Mouse (Mus musculus) 416B (cell line): ENCODE measurements at regions not wholly inside any gene's neighbourhood (a gene's known extent, or its start where the extent isn't known, plus 50 kb on each side); places are given as distances from the start of the nearest gene placed in this dataset.
A peak's percentile ranks its signal among the peaks of the same experiment; 100 is the strongest.
"Not testable (repeated sequence)": the region's sequence is repeated elsewhere in the genome, so short reads cannot be mapped to it uniquely, and the experiment has no call there.

Experiments used
- DNase-seq: peaks from one replicate; pipeline ENCODE4 v3.0.0; 2011; ENCODE audit warnings: low read depth

DNA sequence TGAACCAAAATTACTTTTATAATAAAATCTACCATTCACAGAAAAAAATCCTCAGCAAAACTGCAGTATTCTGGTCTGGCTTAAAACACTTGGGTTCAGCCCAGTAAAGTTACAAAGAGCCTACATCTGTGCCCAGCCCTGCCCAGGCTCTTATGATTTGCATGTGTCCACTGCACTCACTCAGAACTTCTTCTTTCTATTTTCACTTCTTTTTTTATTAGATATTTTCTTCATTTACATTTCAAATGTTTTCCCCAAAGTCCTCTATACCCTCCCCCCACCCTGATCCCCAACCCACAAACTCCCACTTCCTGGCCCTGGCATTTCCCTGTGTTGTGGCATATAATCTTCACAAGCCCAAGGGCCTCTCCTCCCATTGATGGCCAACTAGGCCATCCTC is 1442.4 kb upstream of the Tacstd2 start:
- no peak for DNase-seq

DNA sequence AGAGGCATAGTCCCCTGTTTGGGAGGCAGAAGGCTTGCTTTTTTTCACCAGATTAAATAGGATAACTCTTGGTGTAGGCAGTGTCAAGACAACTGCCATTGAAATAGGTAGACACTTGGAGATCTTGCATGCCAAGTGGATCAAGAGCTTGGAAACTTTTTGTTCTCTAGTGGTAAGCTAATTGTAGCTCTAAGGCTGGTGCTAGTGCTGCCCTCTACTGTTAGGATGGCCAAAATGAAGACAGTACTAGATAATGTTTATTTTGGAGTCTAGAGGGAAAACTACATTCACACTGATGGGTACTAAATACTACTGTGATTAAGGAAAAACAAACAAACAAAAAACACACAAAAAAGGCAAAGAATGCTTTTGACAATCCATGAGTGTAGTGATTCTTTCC is 1428.4 kb upstream of the Tacstd2 start:
- peak; percentile 8 for DNase-seq

DNA sequence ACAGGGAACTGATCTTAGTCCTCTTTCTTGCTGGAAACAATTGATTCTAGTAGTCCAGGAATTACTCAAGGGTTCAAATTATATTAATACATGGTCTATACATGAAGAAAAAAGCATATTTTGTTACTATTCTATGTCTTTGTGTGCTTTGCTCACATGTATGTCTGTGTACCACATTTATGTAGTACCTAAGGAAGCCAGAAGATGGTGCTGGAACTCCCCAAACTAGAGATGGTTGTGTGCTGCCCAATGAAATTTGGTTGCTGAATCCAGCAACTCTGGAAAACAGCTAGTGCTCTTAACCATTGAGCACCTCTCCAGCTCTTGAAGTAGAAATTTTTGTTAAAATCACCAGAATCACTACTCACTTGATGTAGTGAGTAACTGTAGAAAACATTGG is 1402.5 kb upstream of the Tacstd2 start:
- DNase-seq, result peak; percentile 24

DNA sequence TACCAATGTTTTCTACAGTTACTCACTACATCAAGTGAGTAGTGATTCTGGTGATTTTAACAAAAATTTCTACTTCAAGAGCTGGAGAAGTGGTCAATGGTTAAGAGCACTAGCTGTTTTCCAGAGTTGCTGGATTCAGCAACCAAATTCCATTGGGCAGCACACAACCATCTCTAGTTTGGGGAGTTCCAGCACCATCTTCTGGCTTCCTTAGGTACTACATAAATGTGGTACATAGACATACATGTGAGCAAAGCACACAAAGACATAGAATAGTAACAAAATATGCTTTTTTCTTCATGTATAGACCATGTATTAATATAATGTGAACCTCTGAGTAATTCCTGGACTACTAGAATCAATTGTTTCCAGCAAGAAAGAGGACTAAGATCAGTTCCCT is 1396.3 kb upstream of the Tacstd2 start:
- DNase-seq, result peak; percentile 5

DNA sequence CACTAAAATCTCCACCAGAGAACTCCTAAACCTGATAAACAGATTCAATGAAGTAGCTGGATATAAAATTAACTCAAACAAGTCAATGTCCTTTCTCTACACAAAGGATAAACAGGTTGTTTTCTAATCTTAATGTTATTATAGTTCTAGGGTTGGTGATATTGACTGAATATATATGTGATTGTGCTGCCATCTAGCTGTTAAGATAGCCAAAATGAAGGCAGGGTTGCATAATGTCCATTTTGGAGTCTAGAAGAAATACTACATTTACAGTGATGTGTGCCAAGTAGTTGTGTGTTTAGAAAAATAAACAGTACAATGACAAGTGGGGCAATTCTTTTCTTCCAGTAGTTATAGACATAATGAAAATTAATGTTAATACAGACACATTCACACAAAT is 1379.9 kb upstream of the Tacstd2 start:
- peak; percentile 17 for DNase-seq

DNA sequence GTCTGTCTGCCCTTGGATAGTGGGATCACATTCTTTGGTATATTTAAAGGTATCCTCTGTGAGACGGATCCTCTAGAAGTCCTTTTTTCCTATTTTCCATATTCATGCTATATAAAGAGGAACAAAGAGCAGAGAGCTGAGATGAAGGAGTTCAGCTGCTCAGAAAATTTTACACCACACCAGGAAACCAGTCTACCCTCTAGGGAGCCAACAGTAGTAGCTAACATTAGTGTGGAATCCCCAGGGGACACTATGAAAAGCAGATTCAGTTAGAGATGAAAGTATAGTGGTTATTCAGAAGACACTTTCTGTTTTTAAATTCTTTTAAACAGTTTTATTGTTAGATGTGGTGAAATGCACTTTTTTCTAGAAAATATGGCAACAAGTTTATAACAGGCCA is 1348.5 kb upstream of the Tacstd2 start:
- no peak for DNase-seq

DNA sequence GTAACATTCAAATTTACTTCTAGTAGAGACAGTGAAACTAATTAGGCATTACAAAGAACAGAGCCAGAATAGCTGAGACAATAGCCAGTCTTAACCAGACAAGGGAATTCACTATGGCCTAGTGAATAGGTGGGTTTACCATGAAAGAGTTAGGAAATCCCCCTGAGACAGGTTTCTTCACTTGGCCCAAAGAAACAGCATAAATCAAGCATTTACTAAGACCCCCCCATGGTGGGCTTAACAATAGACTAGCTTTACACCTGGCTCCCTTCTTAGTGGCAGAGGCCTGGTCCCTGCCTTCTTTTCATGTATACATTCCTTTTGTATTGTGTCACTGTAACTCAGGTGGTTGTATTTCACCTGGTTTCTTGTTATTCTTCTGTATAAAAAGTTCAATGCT is 1317.2 kb upstream of the Tacstd2 start:
- DNase-seq, result not testable (repeated sequence)

DNA sequence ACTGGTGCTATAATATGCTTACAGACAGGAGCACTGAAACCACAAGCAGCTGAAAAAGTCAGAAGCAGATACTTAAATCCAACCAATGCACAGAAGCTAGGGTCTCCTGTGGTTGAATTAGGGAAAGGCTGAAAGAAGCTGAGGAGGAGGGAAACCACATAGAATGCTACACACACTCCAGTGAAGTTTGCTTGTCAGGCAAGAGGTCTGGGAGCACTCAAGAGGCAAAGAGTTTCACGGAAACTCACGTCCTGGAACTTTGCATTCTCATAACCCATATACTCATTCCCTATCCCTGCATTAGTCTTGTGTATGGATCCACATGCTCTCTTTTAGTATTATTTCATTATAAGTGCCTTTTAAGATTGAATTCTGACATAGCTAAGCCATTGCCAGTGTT is 1316.7 kb upstream of the Tacstd2 start:
- no peak for DNase-seq

DNA sequence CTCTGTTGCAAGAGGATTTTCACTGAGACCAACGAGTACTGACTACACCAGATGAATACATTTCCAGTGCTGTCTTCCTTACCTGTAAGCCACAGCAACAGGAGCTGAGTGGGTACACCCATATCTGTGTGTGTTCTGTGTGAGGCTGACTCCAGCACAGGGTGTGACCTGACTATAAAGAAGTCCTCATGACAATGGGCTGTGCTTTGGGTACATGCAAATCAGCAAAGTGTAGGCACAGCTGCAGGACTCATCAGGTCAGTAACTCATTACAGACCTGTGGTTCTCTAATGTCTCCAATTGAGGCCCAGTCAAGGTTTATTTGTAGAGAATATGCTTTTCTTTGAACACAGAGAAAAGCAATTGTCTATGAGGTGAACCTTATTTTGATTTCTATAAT is 1299.6 kb upstream of the Tacstd2 start:
- DNase-seq, result no peak

DNA sequence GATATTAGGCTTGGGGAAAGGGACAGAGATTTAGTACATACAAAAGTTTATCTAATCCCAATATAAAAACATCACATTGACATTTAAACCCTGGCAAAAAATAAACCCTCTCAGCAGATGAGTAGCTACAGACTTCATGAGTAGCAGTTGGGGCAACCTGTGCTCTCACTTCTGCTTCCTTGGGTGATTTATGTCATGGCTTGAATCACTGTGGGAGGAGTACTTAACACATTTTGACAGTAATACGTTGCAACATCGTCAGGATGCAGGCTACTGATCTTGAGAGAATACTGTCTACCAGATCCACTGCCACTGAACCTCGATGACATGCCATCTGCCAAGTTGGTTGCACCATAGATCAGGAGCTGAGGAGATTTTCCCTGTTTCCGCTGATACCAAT is 1299.0 kb upstream of the Tacstd2 start:
- DNase-seq, result no peak

DNA sequence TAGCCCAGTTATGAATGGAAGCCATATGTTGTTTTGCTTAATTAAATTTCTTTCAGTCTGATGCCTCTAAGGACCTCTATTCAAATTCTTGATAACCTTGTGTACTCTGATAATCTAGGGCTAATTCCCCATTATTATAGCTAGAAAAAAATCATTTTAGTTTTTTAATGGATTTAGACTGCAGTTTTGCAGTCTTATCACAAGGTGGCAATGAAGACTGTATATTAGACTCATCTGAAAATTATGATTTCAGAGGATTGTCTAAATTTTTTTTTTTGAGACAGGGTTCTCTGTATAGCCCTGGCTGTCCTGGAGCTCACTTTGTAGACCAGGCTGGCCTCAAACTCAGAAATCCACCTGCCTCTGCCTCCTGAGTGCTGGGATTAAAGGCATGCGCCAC is 1292.9 kb upstream of the Tacstd2 start:
- not testable (repeated sequence) for DNase-seq

DNA sequence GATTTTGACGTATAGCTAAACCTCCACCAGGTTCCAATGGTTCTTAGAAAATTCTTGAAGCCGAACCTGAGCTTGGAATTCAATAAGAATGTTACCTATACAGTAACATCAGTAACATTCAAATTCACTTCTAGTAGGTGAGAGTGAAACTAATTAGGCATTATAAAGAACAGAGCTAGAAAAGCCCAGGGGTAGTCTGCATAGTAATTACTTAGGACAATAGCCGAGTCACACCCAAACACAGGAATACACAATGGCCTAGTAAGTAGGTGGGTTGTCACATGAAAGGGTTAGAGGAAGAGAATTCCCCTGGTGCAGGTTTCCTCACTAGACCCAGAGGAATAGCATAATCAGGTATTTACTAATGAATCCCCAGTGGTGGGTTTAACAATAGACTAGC is 1277.8 kb upstream of the Tacstd2 start:
- no peak for DNase-seq

DNA sequence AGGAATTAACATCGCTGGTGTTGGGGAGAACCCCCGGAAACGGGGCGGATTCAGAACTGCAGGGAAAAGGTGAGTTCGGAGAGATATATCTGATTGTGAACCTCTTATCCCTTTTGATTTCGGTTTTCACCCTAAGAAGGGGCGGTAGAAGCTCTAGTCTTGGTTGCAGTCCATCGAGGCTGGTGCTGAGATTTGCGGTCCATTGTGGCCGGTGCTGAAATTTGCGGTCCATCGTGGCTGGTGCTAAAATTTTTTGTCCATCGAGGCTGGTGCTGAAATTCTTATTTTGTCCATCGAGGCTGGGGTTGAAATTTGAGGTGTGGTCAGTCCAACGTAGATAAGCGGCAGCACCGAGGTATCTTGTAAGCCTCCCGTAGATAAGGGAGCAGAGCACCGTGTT is 1263.6 kb upstream of the Tacstd2 start:
- DNase-seq, result not testable (repeated sequence)

DNA sequence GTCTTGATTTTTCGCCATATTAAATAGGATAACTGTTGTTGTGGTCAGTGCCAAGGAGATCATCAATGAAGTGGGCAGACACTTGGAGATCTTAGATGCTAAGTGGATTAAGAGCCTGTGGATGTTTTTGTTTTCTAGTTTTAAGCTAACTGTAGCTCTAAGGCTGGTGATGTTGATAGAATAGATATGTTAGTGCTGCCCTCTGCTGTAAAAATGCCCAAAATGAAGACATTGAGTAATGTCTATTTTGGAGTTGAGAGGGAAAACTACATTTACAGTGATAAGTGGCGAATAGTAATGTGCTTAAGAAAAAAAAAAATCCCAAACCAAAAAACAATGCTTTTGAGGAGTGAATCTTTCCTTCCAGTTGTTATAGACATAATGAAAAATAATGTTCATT is 1235.9 kb upstream of the Tacstd2 start:
- peak; percentile 4 for DNase-seq

DNA sequence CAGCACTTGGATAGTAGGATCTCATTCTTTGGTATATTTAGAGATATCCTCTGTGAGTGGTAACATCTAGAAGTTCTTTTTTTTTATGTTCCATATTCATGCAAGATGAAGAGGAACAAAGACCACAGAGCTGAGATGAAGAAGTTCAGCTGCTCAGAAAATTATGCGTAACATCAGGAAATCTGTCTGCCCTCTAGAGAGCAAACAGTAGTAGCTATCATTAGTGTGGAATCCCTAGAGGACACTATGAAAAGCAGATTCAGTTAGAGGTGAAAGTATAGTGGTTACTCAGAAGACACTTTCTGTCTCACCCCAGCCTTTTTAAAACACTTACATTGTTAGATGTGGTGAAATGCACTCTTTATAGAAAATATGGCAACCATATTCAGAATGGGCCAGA is 1214.9 kb upstream of the Tacstd2 start:
- no peak for DNase-seq

DNA sequence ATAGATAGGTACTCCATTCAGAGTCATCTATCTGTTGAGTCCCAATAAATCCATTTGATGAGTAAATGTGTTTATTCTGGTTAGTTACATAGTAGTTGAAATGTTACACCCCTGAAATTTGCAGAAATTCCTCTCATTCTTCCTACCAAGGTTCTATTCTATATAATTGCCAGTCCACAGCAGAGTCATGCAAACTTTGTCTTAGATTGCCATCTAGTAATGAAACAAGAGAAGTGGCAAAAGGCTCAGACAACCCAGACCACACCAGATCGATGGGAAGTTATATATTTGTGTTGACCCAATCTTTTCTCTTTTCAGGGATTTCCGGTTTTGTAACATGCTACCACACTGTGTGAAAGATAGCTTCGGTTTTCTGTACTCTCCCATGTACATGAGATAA is 1214.1 kb upstream of the Tacstd2 start:
- DNase-seq, result no peak

DNA sequence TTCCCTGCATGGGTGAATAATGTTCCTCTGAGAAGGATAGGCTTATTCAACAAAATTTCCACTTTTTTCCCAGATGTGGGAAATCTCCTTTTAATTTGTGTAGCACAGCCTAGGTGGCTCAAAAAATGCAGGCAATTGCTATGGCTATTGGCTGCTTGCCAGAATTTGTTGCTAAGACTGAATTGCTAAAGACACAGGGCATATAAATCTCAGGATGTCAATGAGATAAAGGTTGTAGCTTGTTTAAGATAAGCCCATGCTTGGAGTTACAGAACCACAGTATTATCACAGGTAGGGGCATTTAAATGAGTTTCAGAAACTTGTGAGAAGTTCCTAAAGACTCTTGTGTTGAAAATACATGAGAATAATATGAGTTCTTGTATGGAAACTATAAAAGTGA is 1203.0 kb upstream of the Tacstd2 start:
- no peak for DNase-seq

DNA sequence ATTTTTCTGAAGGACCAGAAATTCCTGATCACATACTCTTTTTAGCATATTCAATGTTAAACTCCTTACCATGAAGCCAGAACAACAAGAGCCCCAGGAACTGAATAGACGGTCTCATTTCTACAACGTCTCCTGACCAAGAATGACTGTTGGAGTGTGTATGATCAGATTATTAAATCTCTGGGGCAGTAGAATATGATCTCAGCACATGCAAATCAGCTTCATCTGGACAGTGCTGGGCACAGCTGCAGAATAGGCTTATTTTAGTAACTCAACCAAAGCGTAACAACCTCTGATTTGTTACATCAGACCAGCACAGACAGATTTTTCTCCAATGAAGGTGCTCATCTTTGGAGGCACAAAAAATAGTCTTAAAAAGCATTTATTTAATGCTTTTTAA is 1201.1 kb upstream of the Tacstd2 start:
- DNase-seq, result no peak

DNA sequence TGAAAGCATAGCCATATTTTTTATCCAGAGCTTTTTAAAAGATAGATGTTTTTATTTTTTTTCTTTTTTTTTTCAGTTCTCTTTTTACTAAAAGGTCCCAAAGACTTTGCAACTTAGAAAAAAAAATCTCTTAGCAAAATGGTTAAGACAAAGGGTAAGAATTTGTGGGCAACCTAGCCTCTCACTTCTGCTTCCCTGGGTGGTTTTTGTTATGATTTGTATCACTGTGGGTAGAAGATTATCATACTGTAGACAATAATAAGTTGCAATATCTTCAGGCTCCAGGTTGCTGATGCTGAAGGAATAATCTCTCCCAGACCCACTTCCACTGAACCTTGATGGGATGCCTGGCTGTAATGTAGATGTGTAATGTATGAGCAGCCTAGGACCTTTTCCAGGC is 1200.5 kb upstream of the Tacstd2 start:
- no peak for DNase-seq

DNA sequence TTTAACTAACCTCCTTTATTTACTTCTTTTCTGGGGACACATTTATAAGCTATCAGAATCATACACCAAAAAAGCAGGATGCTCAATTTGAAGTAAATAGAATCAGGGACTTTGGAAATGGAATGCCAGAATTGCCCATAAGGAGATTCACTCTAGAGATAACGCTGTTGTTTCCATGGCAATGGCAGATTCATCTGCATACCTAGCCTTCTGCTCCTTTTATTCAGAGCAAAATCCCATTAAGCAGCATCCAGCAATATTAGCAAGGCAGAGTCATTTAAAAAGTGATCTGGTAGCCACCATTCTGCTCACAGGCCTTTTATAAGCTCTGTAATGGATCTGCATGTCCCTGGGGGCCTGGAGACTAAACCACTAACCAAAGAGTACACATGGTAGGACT is 1175.5 kb upstream of the Tacstd2 start:
- DNase-seq, result not testable (repeated sequence)

DNA sequence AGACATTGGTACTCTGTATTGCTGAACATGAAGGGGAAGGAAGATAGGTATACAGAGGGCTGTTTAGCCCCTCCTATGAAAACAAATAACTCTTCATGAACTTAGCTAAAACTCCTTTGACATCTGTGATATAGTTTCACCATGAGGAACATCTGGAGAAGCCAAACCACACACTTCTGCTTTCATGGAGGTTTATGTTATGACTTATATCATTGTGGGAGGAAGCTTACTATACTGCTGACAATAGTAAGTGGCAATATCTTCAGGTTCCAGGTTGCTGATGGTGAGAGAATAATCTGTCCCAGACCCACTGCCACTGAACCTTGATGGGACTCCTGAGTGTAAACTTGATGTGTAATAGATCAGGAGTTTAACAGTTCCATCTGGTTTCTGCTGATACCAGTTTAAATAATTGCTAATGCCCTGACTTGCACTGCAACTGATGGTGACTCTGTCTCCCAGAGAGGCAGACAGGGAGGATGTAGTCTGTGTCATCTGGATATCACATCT is 1168.8 kb upstream of the Tacstd2 start:
- DNase-seq, result not testable (repeated sequence)

DNA sequence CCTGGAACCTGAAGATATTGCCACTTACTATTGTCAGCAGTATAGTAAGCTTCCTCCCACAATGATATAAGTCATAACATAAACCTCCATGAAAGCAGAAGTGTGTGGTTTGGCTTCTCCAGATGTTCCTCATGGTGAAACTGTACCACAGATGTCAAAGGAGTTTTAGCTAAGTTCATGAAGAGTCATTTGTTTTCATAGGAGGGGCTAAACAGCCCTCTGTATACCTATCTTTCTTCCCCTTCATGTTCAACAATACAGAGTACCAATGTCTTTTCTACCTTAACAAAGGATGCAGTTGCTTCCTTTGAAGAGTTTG is 1145.2 kb upstream of the Tacstd2 start:
- DNase-seq, result not testable (repeated sequence)

DNA sequence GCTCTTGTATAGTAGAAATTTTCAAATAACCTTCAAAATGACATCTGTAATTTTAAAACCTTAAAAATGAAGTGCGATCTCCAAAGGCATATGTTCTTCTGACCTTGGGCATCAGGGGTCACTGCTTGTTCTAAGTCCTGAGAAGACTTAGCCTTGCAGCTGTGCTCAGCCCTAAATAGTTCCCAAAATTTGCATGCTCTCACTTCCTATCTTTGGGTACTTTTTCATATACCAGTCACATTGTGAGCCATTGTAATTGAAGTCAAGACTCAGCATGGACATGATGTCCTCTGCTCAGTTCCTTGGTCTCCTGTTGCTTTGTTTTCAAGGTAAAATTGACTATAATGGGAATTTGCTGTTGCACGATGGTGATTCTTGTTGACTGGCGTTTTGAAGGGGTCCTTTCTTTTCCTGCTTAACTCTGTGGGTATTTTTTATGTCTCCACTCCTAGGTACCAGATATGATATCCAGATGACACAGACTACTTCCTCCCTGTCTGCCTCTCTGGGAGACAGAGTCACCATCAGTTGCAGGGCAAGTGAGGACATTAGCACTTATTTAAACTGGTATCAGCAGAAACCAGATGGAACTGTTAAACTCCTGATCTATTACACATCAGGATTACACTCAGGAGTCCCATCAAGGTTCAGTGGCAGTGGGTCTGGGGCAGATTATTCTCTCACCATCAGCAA is 1144.6 kb upstream of the Tacstd2 start:
- DNase-seq, result no peak

DNA sequence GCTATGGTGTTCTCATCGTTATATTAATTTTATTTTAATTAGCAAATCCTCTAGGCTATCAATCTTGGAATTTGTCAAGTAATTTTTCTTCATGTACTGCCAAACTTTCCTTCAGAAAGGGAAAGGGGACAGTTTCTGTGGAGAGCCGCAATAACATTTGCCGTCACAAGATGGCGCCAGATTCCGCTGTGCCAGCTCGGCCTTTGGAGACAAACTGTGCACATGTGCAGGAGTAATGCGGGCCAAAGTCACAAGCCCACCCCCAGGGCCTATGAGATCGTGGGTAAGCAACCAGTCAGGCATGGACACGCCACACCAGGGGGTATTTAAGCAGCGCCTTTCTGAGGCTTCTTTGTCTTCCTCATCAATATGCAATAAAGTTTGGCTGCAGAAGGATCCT is 1132.8 kb upstream of the Tacstd2 start:
- peak; percentile 18 for DNase-seq

DNA sequence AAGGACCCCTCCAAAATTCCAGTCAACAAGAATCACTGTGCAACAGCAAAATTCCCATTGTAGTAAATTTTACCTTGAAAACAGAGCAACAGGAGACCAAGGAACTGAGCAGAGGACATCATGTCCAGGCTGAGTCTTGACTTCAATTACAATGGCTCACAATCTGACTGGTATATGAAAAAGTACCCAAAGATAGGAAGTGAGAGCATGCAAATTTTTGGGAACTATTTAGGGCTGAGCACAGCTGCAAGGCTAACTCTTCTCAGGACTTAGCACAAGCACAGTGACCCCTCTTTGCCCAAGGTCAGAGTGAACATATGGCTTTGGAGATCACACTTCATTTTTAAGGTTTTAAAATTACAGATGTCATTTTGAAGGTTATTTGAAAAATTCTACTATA is 1096.7 kb upstream of the Tacstd2 start:
- not testable (repeated sequence) for DNase-seq
